Mouse (Mus musculus) layer of hippocampus, postnatal 10 days (tissue): Measurements from ENCODE around the gene Gdf1. TPM values are rescaled to one million over a fixed set of nuclear protein-coding genes. Genes with fewer than 3 reads are reported as not detected.

Experiments used
- DNase-seq, 2 experiments: peaks; one replicate each; pipeline ENCODE4 v3.0.0; 2021; ENCODE audit warnings: low spot score in 2 of 2
- total RNA-seq, 2 experiments: library from RNA; stranded (reverse); gene quantifications; 2 replicates each; pipeline ENCODE4 v1.2.3; 2021

The Gdf1 gene
- total RNA-seq, 2 experiments from 2014 or later = 13.2 to 23.5 TPM

DNA sequence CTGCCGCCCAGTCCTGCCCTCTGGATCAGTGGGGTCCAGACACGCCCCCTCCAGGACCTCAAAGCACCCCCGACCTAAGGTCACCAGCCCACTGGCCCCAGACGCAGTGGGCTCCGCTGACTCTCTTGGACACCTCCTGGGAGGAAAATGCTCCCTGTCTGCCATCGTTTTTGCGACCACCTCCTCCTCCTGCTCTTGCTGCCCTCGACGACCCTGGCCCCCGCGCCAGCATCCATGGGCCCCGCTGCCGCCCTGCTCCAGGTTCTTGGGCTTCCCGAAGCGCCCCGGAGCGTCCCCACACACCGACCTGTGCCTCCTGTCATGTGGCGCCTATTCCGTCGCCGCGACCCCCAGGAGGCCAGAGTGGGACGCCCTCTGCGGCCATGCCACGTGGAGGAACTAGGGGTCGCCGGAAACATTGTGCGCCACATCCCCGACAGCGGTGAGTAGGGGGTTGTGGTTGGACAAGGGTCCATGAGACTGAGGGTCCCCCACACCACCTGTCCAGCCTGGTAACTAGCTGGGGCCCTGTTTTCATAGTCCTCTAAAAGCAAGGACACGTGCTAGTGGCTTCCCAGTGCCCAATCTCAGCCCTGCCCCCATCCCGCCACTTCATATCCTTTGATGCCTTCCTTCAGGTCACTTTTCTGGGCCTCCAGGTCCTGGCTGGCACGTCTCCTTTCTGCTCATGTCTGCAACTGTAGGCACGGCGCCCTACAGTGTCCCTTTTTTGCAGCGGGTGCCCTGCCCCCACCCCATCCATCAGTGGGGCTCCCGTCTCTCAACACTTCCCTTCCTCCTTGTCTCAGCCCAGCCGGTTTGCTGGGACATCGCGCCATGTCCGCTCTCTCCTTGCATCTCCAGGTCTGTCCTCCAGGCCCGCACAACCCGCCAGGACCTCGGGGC, 471 bp downstream of the Gdf1 start:
- peak; percentile 48 to 62 for DNase-seq

- peak; percentile 81 to 86 for DNase-seq
These were observed 1.2 kb downstream of the Gdf1 start for GRCm38 (mm10) chr8:70330741-70331364.

- peak in 1 of 2 experiments; percentile 56 for DNase-seq
These were observed 1.9 kb downstream of the Gdf1 start for GRCm38 (mm10) chr8:70331526-70331925.

- peak; percentile 85 to 88 for DNase-seq
These were observed 2.7 kb downstream of the Gdf1 start for GRCm38 (mm10) chr8:70332070-70332877.

DNA sequence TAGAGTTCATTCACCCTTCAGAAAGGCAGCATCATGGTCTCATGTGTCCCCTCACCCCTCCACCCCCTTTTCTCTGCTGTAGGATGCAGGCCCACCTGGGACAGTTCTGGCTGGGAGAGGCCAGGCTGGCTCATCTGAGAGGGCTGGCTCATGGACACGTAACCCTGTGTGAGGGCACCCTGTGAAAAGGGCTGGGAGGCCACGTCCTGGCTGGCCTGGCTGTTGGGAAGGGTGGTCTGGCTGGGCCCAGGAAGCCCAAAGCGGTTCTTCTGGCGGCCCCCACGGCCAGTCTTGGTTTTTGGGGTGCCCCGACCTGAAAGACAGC, 3.2 kb downstream of the Gdf1 start:
- DNase-seq = no peak

GRCm38 (mm10) chr8:70338931-70339330, 9.3 kb downstream of the Gdf1 start:
- DNase-seq = no peak

DNA sequence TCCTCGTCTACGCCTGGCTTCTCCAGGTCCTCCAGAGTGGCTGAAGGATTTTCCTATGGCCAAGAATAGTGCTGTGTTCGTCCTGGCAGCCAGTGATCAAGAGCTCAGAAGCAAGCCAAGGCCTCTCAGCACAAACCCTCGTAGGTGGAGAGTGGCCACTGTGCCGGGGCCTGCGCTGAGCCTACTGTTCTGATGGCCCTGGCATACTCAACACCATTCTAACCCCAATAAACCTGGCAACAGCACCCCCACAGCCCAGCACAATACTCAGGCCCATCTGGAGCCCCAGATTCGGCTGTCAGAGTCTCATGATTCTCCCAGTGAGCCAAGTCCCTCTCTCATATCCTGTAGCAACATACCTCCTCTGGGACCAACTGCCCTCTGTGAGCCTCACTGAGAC, 11.0 kb downstream of the Gdf1 start:
- no peak for DNase-seq

DNA sequence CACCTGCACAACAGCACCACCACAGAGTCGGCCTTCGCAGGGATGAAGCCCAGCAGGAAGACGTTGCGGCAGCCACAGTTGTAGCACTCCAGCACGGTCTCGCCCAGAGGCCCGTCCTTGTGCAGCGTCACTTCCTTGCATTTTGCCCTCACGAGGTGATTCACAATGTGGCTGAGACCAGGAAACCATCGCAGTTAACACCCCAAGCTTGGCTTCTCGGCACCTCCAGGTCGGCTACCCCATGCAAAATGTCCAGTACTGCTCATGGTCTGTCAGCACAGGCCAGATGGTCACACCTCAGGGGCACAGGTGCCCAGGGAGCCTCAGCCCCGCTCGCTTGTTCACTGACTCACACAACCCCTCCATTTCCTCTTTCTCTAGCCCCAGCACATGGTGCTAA, 12.4 kb downstream of the Gdf1 start:
- no peak for DNase-seq

DNA sequence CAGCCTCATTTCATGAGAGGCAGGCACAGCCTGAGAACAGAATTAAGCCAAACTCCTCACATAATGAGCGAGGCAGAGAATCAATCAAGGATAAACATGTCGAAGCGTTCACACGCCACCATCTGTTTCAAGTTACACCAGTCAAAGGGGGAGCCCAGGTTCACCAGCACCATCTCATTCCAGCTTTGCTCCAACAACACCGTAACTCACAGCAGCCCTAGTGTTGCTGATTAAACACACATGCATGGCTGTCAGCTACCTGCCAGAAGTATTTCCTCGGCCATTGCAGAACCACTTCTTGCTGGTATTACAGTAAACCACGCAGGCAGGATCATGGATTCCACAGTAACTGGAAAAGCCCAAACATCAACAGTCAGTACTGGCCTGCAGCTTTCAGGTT, 13.5 kb downstream of the Gdf1 start:
- no peak for DNase-seq

DNA sequence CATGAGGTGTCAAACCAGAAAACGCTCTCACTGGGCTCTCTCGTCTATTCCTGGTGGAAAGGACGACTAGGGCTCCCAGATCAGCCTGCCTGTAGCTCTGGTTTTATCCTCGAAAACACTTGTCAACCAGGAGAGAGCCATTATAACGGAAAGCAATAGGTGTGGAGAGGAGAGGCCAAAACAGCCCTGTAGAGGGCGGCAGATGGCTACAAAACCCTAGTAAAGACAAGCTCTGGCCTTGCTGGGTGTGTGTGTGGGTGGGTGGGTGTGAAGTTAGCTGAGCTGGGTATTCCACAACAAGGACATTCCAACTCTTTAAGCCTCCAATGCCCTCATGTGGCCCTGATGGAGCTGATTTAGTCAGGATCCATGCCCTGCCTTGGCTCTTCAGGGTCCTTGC, 14.1 kb downstream of the Gdf1 start:
- peak; percentile 67 to 77 for DNase-seq

DNA sequence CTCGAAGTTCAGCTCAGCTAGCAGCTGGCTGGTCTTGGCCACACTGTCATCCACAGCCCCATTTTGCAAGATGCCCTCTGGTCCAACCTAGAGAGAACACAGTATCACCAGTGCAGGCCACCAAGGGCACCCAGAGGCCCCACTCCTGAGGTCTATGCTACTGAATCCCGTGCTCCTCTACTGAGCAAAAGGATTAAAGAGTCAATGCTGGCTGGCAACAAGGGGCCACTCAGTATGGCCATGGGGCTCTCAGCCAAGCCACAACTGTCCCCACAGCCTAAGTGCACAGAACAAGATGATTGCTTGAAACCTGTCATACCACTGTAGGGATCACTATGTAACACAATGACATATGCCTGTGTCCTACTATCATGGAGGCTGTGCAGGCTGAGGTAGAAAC, 14.7 kb downstream of the Gdf1 start:
- DNase-seq = no peak

- no peak for DNase-seq
These were observed 17.8 kb downstream of the Gdf1 start for GRCm38 (mm10) chr8:70347443-70347842.

GRCm38 (mm10) chr8:70347860-70348420, 18.3 kb downstream of the Gdf1 start:
- no peak for DNase-seq

GRCm38 (mm10) chr8:70351035-70351999, 21.7 kb downstream of the Gdf1 start:
- no peak for DNase-seq

- no peak for DNase-seq
These were observed 22.4 kb downstream of the Gdf1 start for GRCm38 (mm10) chr8:70352000-70352384.

DNA sequence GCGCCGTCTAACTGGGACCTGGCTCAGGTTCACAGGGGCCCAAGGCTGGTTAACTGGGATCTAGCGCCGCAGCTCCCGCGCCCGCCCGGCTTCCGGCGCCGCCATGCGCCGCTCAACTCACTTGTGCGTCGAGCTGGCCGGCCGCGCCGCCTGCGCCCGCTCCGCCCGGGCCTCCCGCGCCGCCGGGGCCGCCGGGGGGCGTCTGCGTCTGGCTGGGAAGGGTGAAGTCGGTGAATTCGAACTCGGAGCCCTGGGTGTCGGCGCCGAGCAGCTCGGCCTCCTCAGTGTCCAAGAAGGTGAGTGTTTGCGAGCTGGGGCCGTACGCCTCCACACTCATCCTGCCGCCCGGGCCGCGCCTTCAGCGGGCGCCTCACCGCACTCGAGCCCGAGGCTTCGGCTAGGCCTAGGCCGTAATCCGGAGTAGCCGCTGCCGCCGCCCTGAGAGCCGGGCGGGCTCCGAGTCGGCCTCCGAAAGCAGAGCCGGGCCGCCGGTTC, 23.1 kb downstream of the Gdf1 start:
- no peak for DNase-seq

GRCm38 (mm10) chr8:70353194-70353817, 23.7 kb downstream of the Gdf1 start, which contains the start of gene Upf1:
Upf1 (minus strand) TSS chr8:70353278.
- peak; percentile 100 for DNase-seq

DNA sequence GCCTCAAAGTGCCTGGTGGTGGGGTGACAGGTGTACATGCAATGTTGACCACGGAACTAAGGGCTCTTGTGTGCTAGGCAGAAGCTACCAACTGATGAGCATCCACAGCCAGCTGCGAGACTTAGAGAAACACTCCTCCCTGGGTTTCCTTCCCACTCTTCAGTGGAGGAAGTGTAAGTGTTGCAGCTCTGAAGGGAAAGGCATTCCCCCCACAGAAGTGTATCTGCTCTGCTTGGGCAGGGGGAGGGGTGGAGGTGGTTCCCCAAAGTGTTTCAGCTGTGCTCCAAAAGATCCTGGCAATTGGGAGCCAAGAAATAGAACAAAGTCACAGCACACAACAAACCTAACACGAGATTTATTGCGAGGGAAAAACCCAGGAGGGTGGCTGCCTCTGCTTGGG, 24.4 kb downstream of the Gdf1 start:
- no peak for DNase-seq

- no peak for DNase-seq
These were observed 26.5 kb downstream of the Gdf1 start for GRCm38 (mm10) chr8:70356111-70356510.

GRCm38 (mm10) chr8:70359411-70359810, 29.8 kb downstream of the Gdf1 start:
- DNase-seq = no peak
